Mouse (Mus musculus) brain, embryonic 18.5 days (tissue): Measurements from ENCODE around the gene Rufy3.

Source experiments
- DNase-seq: peaks from one replicate; pipeline ENCODE4 v3.0.0-alpha.2; 2012; ENCODE audit warnings: low read depth, low spot score

Rufy3 gene

GRCm38 (mm10) chr5:88575506-88576338 lies 10.9 kb downstream of the Rufy3 start:
- no peak for DNase-seq

GRCm38 (mm10) chr5:88580681-88581080 lies 15.8 kb downstream of the Rufy3 start:
- no peak for DNase-seq

DNA sequence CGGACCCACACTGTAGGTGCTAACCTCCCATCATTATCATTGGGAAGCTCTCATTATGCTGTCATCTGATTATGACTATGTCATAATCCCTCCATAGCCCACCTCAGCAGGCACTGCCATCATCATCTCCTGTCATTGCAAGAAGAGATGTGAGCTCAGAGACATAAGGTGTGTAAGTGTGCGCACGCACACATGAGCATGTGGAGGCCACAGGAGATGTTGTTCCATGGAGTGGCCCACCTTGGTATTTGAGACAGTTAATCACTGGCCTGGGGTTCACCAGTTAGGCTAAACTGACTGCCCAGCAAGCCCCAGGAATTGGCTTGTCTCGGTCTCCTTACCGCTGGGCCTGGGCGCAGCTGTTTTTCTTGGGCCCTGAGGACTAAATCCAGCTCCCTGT lies 16.5 kb downstream of the Rufy3 start:
- DNase-seq = no peak

GRCm38 (mm10) chr5:88583271-88584031 lies 18.6 kb downstream of the Rufy3 start:
- DNase-seq = peak; percentile 93

DNA sequence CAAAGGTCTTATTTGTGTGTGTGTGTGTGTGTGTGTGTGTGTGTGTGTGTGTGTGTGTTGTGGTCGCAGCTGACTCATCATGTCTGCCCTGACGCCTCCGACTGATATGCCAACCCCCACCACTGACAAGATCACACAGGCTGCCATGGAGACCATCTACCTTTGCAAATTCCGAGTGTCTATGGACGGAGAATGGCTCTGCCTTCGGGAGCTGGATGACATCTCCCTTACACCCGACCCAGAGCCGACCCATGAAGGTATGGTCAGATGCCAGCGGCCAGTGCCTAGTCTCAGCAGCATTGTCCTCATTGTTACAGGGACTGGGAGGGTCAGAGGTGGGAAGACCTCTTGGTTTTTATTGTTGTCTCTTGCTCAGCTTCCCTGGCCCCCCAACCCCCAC lies 19.2 kb downstream of the Rufy3 start:
- no peak for DNase-seq

DNA sequence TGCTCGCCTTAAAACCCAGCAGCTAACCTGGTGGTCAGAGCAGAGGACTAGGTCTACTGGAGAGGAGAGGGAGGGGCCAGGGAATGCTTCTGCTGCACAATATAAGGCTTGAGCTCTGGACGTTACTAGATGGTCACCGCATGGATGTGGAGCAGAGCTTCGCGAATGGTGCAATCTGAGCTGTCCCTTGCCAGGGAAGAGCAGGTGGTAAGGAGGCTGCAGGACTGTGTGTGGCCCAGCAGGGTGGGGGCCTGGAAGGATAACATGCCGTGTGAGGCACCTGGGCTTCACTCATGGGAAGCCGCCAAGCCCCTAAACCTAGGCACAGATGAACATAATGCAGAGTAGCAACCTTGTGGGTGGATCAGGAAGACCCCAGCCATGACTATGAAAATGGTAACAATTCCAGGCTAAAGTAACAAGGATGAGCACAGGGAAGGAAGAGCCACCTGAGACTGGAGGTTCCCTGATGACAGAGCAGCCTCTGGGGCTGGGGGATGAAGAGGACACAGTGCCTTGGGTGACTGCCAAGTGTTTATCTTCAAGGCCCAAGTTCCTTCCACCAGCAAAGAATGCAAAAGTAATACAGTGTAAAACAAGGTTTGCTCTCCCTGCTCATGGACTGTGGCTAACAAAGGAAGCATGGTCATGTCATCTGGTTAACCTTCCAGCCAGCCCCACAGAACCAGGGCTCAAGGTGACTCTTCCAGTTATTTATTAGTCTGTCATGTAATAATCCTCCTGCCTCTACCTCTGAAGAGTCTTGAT lies 21.8 kb downstream of the Rufy3 start:
- DNase-seq = no peak

GRCm38 (mm10) chr5:88587211-88587934 lies 22.5 kb downstream of the Rufy3 start:
- no peak for DNase-seq

GRCm38 (mm10) chr5:88588481-88588880 lies 23.6 kb downstream of the Rufy3 start:
- no peak for DNase-seq

- DNase-seq = no peak
These were observed 28.8 kb downstream of the Rufy3 start for GRCm38 (mm10) chr5:88593421-88594172.

GRCm38 (mm10) chr5:88594173-88594569 lies 29.3 kb downstream of the Rufy3 start:
- DNase-seq = no peak

GRCm38 (mm10) chr5:88595537-88596455 lies 31.0 kb downstream of the Rufy3 start:
- no peak for DNase-seq

DNA sequence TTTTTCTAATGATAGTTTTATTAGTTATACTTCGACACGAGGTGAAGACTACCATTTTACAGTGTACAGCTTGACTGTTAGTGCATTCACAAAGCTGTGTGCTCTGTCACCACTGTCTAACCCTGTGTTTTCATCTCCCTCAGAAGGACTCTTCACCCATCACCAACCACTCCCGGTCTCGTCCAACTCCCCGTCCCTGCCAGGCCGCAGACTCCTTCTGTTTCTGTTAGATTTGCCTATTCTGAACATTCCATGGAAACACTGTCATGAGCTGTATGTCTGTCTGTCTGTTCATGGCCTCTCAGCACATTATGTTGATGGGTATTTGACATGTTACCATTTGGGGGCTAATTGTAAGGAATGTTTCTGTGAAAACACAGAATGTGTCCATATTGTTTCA lies 34.1 kb downstream of the Rufy3 start:
- DNase-seq = no peak

DNA sequence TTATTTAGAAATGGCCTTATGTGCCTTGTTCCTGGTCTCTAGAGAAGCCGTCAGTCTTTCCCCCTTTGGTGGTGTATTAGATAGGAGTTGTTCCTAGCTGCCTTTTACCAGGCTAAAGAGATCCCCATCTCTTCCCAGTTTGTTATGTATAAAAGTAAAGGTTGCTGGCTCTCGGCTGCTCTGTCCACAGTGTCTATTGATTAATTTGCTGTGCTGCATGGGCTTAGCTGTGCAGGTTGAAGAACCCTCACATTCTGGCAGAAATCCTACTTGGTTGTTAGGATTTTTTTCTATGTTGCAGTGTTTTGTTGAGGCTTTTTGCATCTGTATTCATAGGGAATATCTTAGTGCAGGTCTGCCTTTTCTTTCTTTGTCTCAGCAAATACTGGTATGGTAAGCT lies 37.2 kb downstream of the Rufy3 start:
- DNase-seq = no peak

DNA sequence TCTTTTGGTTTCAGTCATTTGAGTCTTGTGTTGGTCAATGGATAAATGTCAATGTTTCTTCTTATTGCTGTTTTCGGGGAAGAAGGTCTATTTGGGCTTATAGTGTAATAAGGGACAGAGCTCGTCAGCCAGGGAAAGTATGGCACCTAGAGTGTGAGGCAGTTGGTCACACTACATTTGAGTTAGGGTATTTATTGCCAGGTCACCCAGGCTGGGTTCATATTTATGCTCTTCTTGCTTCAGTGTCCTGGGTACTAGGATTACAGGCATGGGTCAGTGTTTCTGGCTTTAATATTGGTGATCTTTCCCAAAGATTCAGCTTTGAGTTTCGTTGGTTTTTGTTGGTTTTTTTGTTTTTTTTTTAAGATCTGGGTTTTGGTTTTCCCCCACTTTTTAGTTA lies 37.9 kb downstream of the Rufy3 start:
- no peak for DNase-seq

DNA sequence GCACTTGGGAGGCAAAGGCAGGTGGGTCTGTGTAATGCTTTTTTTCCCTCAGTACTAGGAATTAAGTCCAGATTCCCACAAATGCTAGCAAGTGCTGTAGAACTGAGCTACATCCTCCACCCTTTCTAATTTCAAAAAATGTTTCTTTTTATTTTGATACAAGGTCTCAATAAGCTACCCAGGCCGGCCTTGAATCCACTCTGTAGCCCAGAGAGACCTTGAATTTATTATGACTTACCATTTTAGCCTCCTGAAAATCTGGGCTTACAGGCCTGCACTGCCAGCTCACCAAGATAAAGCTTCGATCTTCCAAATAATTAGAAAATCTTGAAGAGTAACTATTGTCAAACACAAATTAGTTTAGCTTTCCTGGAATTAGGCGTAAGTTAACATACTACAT lies 39.2 kb downstream of the Rufy3 start:
- no peak for DNase-seq

GRCm38 (mm10) chr5:88604641-88605358 lies 40.0 kb downstream of the Rufy3 start:
- DNase-seq = no peak

GRCm38 (mm10) chr5:88614129-88614528 lies 49.3 kb downstream of the Rufy3 start:
- DNase-seq = no peak

DNA sequence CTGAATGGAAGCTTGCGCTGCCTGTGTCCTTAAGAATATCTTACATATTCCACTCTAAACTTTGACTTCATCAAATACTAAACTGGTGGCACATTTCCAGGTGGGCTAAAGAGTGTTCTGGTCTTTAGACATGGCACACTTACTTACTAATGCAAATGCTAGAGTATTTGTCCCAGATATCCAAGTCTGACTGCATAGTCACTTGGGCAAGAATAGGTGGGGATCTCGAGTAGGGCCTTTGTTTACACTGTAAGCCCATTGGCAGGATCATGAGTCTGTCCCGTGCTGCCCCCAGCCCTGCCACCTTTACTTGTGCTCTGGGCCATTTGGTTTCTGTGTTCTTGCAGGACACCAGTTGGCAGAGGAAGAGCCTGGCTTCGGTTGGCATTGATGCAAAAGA lies 52.1 kb downstream of the Rufy3 start:
- no peak for DNase-seq

DNA sequence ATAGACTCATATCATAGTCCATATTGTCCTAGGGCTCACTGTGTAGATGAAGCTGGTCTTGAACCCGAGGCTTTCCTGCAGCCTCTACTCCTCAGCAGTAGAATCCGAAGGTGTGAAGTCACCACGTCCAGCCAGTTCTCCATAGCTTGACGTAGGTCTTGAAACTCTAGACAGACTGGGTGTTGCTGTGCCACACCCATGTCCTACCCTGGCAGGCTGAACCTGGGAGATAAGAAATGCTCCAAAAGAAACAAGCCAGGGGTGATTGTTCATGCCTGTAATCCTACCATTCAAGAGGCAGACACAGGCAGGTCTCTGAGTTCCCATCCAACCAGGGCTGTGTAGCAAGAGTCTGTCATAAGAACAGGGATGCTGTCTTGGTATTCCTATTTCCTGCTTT lies 62.7 kb downstream of the Rufy3 start:
- no peak for DNase-seq
